Mouse (Mus musculus) midbrain, embryonic 14.5 days (tissue): Measurements from ENCODE around the gene Olfr1306. TPM values are rescaled to one million over a fixed set of nuclear protein-coding genes. Genes with fewer than 3 reads are reported as not detected.

Experiments
- ATAC-seq: fragments of 200-750 bp; cut with Nextera tagmentation; 2 replicates; pipeline ENCODE4 v1.8.0; 2017; ENCODE audit warnings: moderate number of reproducible peaks, moderate library complexity; ENCODE audit not compliant: low FRiP score, low TSS enrichment
- DNase-seq: peaks from one replicate; pipeline ENCODE4 v3.0.0-alpha.2; 2015
- H3K27ac ChIP-seq: fragments of 300-500 bp; sonication (generic); replicated peaks from 2 replicates; pipeline ENCODE4 v1.5.1; 2014; ENCODE audit warnings: mild to moderate bottlenecking, low read depth, low read length, moderate library complexity
- H3K27me3 ChIP-seq: fragments of 300-500 bp; sonication (generic); 2 replicates; pipeline ENCODE4 v1.6.1; 2014; ENCODE audit warnings: low read length, control low read depth, mixed read lengths; ENCODE audit not compliant: control insufficient read depth, insufficient read depth
- H3K36me3 ChIP-seq: fragments of 300-500 bp; sonication (generic); 2 replicates; pipeline ENCODE4 v1.6.1; 2014; ENCODE audit warnings: low read length, control low read depth; ENCODE audit not compliant: control insufficient read depth, insufficient read depth
- H3K4me1 ChIP-seq: fragments of 300-500 bp; sonication (generic); 2 replicates; pipeline ENCODE4 v1.6.1; 2014; ENCODE audit warnings: mild to moderate bottlenecking, antibody characterized with exemption, low read length, control low read depth; ENCODE audit not compliant: control insufficient read depth, insufficient read depth
- H3K4me2 ChIP-seq: fragments of 300-500 bp; sonication (generic); 2 replicates; pipeline ENCODE4 v1.6.1; 2014; ENCODE audit warnings: mild to moderate bottlenecking, low read length, moderate library complexity
- H3K4me3 ChIP-seq: fragments of 300-500 bp; sonication (generic); replicated peaks from 2 replicates; pipeline ENCODE4 v1.5.1; 2014; ENCODE audit warnings: low read depth, low read length
- H3K9ac ChIP-seq: fragments of 300-500 bp; sonication (generic); replicated peaks from 2 replicates; pipeline ENCODE4 v1.6.1; 2014; ENCODE audit warnings: mild to moderate bottlenecking, low read length, moderate library complexity
- H3K9me3 ChIP-seq: fragments of 300-500 bp; sonication (generic); 2 replicates; pipeline ENCODE4 v1.6.1; 2016; ENCODE audit warnings: low read length, control low read depth, mixed read lengths; ENCODE audit not compliant: control insufficient read depth
- WGBS: fragments of 180-500 bp; shearing (Covaris S2); extraction: QIAGEN DNeasy Blood & Tissue Kit; methylation state at CpG from one replicate; pipeline ENCODE4 v1.1.7; 2014; 5-methylcytosine and 5-hydroxymethylcytosine counted together
- polyA plus RNA-seq: library from polyadenylated mRNA; unstranded; fragments of >200 nt; fragmentation: Nextera tagmentation; extraction: Ambion mirVana; gene quantifications from 2 replicates; pipeline ENCODE4 v1.2.1, GENCODE M21; 2014

Olfr1306 gene
- polyA plus RNA-seq, result not detected in 2 replicates

DNA sequence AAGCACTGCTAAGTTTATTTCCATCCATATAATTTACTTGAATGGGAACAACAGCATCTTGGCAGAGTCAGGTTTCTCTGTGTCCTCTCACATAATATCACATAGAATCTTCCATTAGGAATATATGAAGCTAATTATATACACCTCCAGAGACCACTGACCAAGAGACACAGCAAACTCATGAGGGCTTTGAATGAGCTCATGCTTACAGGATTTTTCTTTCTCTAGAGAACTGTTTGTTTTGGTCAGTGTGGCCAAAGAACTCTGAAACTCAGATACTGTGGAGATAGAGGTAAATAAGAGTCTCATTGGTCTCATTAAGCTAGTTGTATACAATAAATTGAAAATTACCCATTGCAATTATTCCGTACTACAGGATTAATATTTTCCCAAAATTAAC lies at the start of gene Olfr1306:
TSS of gene Olfr1306 (minus strand) at position 101 of the 400 bp plus-strand sequence.
- no peaks in the 10 kb centered on the region for H3K4me1 ChIP-seq
- WGBS, result 76% methylated on average over 1 of the region's 1 CpGs
- no peaks in the 10 kb centered on the region for H3K36me3 ChIP-seq
- H3K27ac ChIP-seq, result no peak within 1 kb of the TSS
- no peaks in the 10 kb centered on the region for H3K27me3 ChIP-seq
- DNase-seq (no peak), ATAC-seq (no peak)
- H3K9ac ChIP-seq, result no peak within 1 kb of the TSS
- no peak within 1 kb of the TSS for H3K4me3 ChIP-seq
- H3K9me3 ChIP-seq, result no peaks in the 10 kb centered on the region
- no peak within 1 kb of the TSS for H3K4me2 ChIP-seq

DNA sequence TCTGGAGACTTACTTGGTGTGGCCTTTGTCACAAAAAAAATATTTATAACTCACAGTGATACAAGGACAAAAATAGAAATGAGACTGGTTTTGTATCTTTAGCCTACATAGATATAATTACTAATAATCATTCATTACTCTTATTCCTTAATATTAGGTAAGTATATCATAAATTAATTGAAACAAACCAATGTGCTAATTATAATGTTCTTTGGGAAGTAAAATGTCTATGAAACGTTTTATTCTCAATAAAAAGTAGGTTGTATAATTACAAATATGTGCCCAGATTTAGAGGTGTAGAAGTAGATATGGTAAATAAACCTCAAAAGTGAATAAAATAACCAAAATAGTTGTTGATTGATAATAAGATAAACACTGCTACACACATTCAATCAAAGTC lies 48.8 kb upstream of the Olfr1306 start, which contains the start of gene Olfr1308:
TSS of gene Olfr1308 (minus strand) at position 101 of the 400 bp plus-strand sequence.
- H3K27ac ChIP-seq, result no peak within 1 kb of the TSS
- H3K4me1 ChIP-seq, result no peaks in the 10 kb centered on the region
- H3K9ac ChIP-seq, result no peak within 1 kb of the TSS
- ATAC-seq, result no peak
- no peak within 1 kb of the TSS for H3K4me2 ChIP-seq
- WGBS, result 56% methylated on average over 1 of the region's 1 CpGs
- no peak for DNase-seq
- H3K27me3 ChIP-seq, result no peaks in the 10 kb centered on the region
- H3K4me3 ChIP-seq, result no peak within 1 kb of the TSS
- no peaks in the 10 kb centered on the region for H3K9me3 ChIP-seq
- H3K36me3 ChIP-seq, result no peaks in the 10 kb centered on the region

- H3K4me3 ChIP-seq, result no peak within 1 kb of the TSS
- WGBS, result 88% methylated on average over 1 of the region's 1 CpGs
- no peak for ATAC-seq
- no peak within 1 kb of the TSS for H3K27ac ChIP-seq
- no peaks in the 10 kb centered on the region for H3K36me3 ChIP-seq
- no peak for DNase-seq
- no peaks in the 10 kb centered on the region for H3K4me1 ChIP-seq
- H3K27me3 ChIP-seq, result no peaks in the 10 kb centered on the region
- H3K9me3 ChIP-seq, result no peaks in the 10 kb centered on the region
- H3K4me2 ChIP-seq, result no peak within 1 kb of the TSS
- H3K9ac ChIP-seq, result no peak within 1 kb of the TSS
Observed at GRCm38 (mm10) chr2:111949340-111949739, 33.3 kb upstream of the Olfr1306 start, which contains the start of gene Olfr1307. TSS of gene Olfr1307 (minus strand) at chr2:111949440.

- no peaks in the 10 kb centered on the region for H3K9me3 ChIP-seq
- H3K4me2 ChIP-seq, result no peak within 1 kb of the TSS
- H3K27ac ChIP-seq, result no peak within 1 kb of the TSS
- WGBS, result 94% methylated on average over 2 of the region's 2 CpGs
- ATAC-seq (no peak), DNase-seq (no peak)
- no peak within 1 kb of the TSS for H3K9ac ChIP-seq
- H3K4me3 ChIP-seq, result no peak within 1 kb of the TSS
- H3K4me1 ChIP-seq, result no peaks in the 10 kb centered on the region
- H3K36me3 ChIP-seq, result no peaks in the 10 kb centered on the region
- no peaks in the 10 kb centered on the region for H3K27me3 ChIP-seq
Observed at GRCm38 (mm10) chr2:111877049-111877448, 39.0 kb downstream of the Olfr1306 start, which contains the start of gene Olfr1305. TSS of gene Olfr1305 (minus strand) at chr2:111877149.

Other genes starting within 250 kb of the Olfr1306 start
- not detected in 2 replicates for gene Olfr1301, start 165.3 kb downstream of the Olfr1306 start, polyA plus RNA-seq
- not detected in 2 replicates for gene Olfr1302, start 138.8 kb downstream of the Olfr1306 start, polyA plus RNA-seq
- not detected in 2 replicates for gene Olfr1303, start 95.9 kb downstream of the Olfr1306 start, polyA plus RNA-seq
- gene Olfr1305, start 39.1 kb downstream of the Olfr1306 start, polyA plus RNA-seq, result not detected in 2 replicates
- 0.01 TPM in 1 of 2 replicates, not detected in the other for gene Olfr1307, start 33.2 kb upstream of the Olfr1306 start, polyA plus RNA-seq
- not detected in 2 replicates for gene Olfr1308, start 48.7 kb upstream of the Olfr1306 start, polyA plus RNA-seq
- gene Olfr1309, start 74.0 kb upstream of the Olfr1306 start, polyA plus RNA-seq, result not detected in 2 replicates
- gene Olfr1310, start 96.4 kb upstream of the Olfr1306 start, polyA plus RNA-seq, result 0.22 TPM in 1 of 2 replicates, not detected in the other
- not detected in 2 replicates for gene Olfr1311, start 108.1 kb upstream of the Olfr1306 start, polyA plus RNA-seq
- not detected in 2 replicates for gene Olfr1312, start 134.0 kb upstream of the Olfr1306 start, polyA plus RNA-seq
- gene Olfr1313, start 161.6 kb upstream of the Olfr1306 start, polyA plus RNA-seq, result not detected in 2 replicates
- gene Olfr1314, start 180.5 kb upstream of the Olfr1306 start, polyA plus RNA-seq, result not detected in 2 replicates
- gene Olfr1315-ps1, start 199.2 kb upstream of the Olfr1306 start, polyA plus RNA-seq, result not detected in 2 replicates
- not detected in 2 replicates for gene Olfr1316, start 218.7 kb upstream of the Olfr1306 start, polyA plus RNA-seq
- not detected in 2 replicates for gene Olfr1317, start 224.1 kb upstream of the Olfr1306 start, polyA plus RNA-seq
- gene Olfr1318, start 237.9 kb upstream of the Olfr1306 start, polyA plus RNA-seq, result not detected in 2 replicates